Mouse (Mus musculus): ENCODE measurements around the gene Fdxacb1. TPM values are rescaled to one million over a fixed set of nuclear protein-coding genes. Genes with fewer than 3 reads are reported as not detected.

The Fdxacb1 gene
- polyA plus RNA-seq, 1 experiment from 2014 or later, result 12.5 TPM

DNA sequence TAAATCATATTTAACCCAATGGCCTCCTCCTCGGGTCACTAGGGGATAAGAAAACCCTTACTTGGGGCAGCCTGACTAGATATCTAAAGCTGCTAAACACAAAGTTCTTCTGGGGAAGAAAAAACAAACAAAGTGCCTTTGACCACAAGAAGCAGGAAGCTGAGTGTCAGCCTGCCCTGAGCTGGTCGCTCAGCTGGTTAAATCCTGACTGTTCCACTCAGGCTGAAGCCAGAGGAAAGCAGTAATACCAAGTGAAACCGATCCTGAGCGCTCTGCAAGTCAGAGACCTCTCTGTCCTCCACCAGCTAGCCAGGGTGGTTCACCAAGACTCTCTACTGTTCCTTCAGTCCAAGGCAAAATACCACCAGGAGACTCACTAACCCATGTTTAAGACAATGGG lies 38.4 kb upstream of the Fdxacb1 start:
- no peak for ATAC-seq (ENCODE audit: insufficient number of reproducible peaks, insufficient read depth, low FRiP score, low TSS enrichment)
- no peak overlapping the region for H3K9ac ChIP-seq
- H3K27me3 ChIP-seq, result no peaks in the 10 kb centered on the region
- 36% methylated on average over 4 of the region's 4 CpGs for WGBS
- no peaks in the 10 kb centered on the region for H3K36me3 ChIP-seq
- peaks cover 20% of the 10 kb centered on the region for H3K4me1 ChIP-seq
- H3K27ac ChIP-seq, result no peak overlapping the region
- no peaks in the 10 kb centered on the region for H3K9me3 ChIP-seq
- no peak overlapping the region for H3K4me2 ChIP-seq (replicated peaks)
- no peak overlapping the region for H3K4me3 ChIP-seq

GRCm38 (mm10) chr9:50732560-50732959 lies 35.5 kb upstream of the Fdxacb1 start:
- WGBS, result 39% methylated on average over 4 of the region's 4 CpGs
- ATAC-seq (ENCODE audit: insufficient number of reproducible peaks, insufficient read depth, low FRiP score, low TSS enrichment), result no peak

DNA sequence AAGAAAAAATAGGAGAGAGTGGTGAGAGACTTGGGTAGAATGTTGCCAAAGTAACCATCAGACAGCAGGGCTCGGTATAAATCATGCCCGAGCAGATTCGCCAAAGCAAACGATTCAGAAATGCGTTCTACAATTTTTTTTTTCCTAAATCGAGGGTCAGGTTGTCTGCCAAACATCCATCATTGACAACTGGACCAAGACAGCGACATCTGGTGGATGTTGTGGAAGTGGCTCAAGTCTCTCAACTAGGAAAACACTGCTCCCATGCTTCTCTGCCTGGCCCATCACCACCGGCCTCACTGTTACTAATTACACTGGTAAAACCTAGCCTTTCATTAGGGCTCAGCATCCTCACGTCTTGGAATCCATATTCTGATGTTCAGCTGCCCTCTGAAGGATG lies 33.0 kb upstream of the Fdxacb1 start:
- Histone ChIP-seq H3K36me3 (no peaks in the 10 kb centered on the region), H3K4me1 (peaks cover 6% of the 10 kb centered on the region; the same call in 1 of the 2 replicates), H3K4me3 (no peak overlapping the region), H3K9ac (no peak overlapping the region; the same call in 1 of the 2 replicates), H3K4me2 (replicated peaks) (no peak overlapping the region), H3K9me3 (no peaks in the 10 kb centered on the region), H3K27me3 (no peaks in the 10 kb centered on the region), H3K27ac (no peak overlapping the region)
- 2% methylated on average over 9 of the region's 9 CpGs for WGBS
- ATAC-seq (ENCODE audit: insufficient number of reproducible peaks, insufficient read depth, low FRiP score, low TSS enrichment), result no peak

More at GRCm38 (mm10) chr9:50732560-50732959, 35.5 kb upstream of the Fdxacb1 start:
- Histone ChIP-seq H3K9ac (no peak overlapping the region), H3K27me3 (no peaks in the 10 kb centered on the region), H3K4me3 (no peak overlapping the region), H3K9me3 (no peaks in the 10 kb centered on the region), H3K36me3 (no peaks in the 10 kb centered on the region), H3K27ac (no peak overlapping the region), H3K4me1 (no peaks in the 10 kb centered on the region; the same call in 1 of the 2 replicates), H3K4me2 (replicated peaks) (no peak overlapping the region)

- peak; percentile 95 for ATAC-seq (ENCODE audit: insufficient number of reproducible peaks, insufficient read depth, low FRiP score, low TSS enrichment)
- 14% methylated on average over 35 of the region's 36 CpGs for WGBS
- Histone ChIP-seq H3K9ac (no peak within 1 kb of the TSS), H3K36me3 (no peaks in the 10 kb centered on the region), H3K4me1 (peaks cover 6% of the 10 kb centered on the region; the same call in 1 of the 2 replicates), H3K27me3 (no peaks in the 10 kb centered on the region), H3K27ac (no peak within 1 kb of the TSS), H3K9me3 (no peaks in the 10 kb centered on the region), H3K4me2 (replicated peaks) (peak within 1 kb of the TSS; percentile 62), H3K4me3 (peak within 1 kb of the TSS; percentile 30)
These were observed 28.8 kb upstream of the Fdxacb1 start, which contains the start of gene Dixdc1 for GRCm38 (mm10) chr9:50738914-50739870. Gene Dixdc1, minus strand, starts transcription at chr9:50739517.

DNA sequence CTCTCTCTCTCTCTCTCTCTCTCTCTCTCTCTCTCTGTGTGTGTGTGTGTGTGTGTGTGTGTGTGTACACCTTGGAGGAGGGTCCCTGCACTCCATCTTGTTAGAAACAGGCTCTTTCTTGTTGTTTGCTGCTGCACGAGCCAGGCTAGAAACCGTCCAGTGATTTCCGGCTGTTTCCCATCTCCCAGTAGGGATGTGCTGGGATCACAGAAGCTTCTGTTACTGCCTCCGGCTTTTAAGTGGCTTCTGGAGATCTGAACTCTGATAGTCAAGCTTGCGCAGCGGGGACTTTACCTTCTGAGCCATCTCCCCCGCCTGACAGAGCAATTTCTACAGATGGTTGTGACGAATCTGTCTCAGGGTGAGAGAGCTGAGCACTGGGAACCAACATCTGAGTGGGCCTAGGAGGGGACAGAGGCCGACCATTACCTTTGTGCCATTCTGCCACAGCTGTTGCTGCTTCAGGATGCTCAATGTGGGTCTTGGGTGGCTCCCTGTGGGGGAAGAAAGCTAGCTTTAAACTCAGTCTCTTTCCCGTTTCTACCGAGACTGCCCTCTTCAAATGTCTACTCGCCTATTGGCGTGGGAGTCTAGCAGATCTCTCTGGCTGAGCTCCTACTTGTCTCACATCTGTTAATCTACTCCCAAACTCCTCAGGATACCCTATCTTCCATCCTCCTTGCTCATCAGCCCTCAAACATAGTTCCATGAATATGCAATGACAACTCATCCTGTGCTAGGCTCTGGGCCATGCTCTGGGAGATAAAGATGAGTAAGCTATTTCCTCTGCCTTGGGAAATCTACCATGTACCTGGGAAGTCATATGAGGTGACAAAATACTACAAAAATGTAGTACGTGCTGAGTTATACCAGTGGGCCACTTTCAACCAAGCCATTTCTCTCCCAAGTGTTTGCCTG lies 26.9 kb upstream of the Fdxacb1 start:
- Histone ChIP-seq H3K9ac (no peak overlapping the region), H3K4me3 (no peak overlapping the region), H3K27ac (no peak overlapping the region), H3K27me3 (peaks cover 7% of the 10 kb centered on the region; the same call in 1 of the 2 replicates), H3K36me3 (no peaks in the 10 kb centered on the region), H3K9me3 (no peaks in the 10 kb centered on the region), H3K4me2 (replicated peaks) (no peak overlapping the region), H3K4me1 (peaks cover 10% of the 10 kb centered on the region)
- 81% methylated on average over 14 of the region's 14 CpGs for WGBS
- no peak for ATAC-seq (ENCODE audit: insufficient number of reproducible peaks, insufficient read depth, low FRiP score, low TSS enrichment)

DNA sequence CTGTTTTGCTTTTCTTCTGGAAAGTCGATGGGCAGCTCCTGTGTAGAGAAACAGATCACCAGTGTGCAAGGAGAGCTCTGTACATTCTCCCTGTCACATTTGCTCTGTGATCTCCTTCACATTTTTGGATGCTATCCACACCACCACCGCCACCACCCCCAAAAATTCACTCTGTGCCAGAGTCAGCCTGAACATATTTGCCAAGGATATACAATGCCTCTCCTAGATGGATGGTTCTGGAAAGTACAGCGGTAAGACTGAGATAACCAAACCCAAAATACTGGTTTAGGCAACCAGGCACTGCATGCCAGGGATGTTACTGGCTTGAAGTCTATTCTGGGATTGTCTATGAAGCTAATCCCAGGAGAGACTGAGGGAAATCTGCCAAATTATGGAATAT lies 25.8 kb upstream of the Fdxacb1 start:
- Histone ChIP-seq H3K4me3 (no peak overlapping the region), H3K9ac (no peak overlapping the region), H3K4me2 (replicated peaks) (no peak overlapping the region), H3K36me3 (no peaks in the 10 kb centered on the region), H3K4me1 (peaks cover 15% of the 10 kb centered on the region), H3K27me3 (peaks cover 8% of the 10 kb centered on the region; the same call in 1 of the 2 replicates), H3K9me3 (no peaks in the 10 kb centered on the region), H3K27ac (no peak overlapping the region)
- no peak for ATAC-seq (ENCODE audit: insufficient number of reproducible peaks, insufficient read depth, low FRiP score, low TSS enrichment)
- 85% methylated on average over 3 of the region's 3 CpGs for WGBS

DNA sequence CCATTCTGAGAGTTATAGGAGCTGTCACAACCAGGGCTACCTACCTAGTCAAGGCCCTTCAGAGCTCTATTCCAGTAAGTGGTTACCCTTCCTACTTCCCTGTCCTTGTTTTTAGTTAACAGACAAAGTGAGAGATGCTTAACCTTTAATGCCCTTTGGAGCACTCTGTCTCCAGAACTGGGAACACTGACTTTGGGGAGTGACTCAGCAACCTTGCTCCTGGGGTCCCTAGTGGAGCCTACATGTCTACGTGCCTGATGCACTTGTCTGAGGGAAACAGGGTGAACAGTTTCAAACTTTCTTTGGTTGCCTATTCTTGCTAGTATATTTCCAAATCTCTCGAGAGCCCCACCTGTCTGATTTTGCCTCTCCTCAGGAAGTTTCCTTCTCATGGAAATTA lies 25.3 kb upstream of the Fdxacb1 start:
- H3K4me1 ChIP-seq, result peaks cover 15% of the 10 kb centered on the region
- no peak overlapping the region for H3K4me3 ChIP-seq
- H3K4me2 ChIP-seq (replicated peaks), result no peak overlapping the region
- WGBS, result 77% methylated on average over 2 of the region's 2 CpGs
- no peak for ATAC-seq (ENCODE audit: insufficient number of reproducible peaks, insufficient read depth, low FRiP score, low TSS enrichment)
- H3K9me3 ChIP-seq, result no peaks in the 10 kb centered on the region
- H3K36me3 ChIP-seq, result no peaks in the 10 kb centered on the region
- no peak overlapping the region for H3K9ac ChIP-seq
- peaks cover 8% of the 10 kb centered on the region; the same call in 1 of the 2 replicates for H3K27me3 ChIP-seq
- no peak overlapping the region for H3K27ac ChIP-seq

- ATAC-seq (ENCODE audit: insufficient number of reproducible peaks, insufficient read depth, low FRiP score, low TSS enrichment), result no peak
- Histone ChIP-seq H3K9me3 (no peaks in the 10 kb centered on the region), H3K9ac (peak overlapping the region; percentile 30; the same call in 1 of the 2 replicates), H3K4me3 (peak overlapping the region; percentile 35), H3K27me3 (peaks cover 8% of the 10 kb centered on the region; the same call in 1 of the 2 replicates), H3K4me2 (replicated peaks) (peak overlapping the region; percentile 57), H3K36me3 (no peaks in the 10 kb centered on the region), H3K27ac (peak overlapping the region; percentile 54; the same call in 1 of the 2 replicates), H3K4me1 (peaks cover 13% of the 10 kb centered on the region)
- 10% methylated on average over 7 of the region's 7 CpGs for WGBS
These were observed 22.2 kb upstream of the Fdxacb1 start for GRCm38 (mm10) chr9:50745806-50746205.

DNA sequence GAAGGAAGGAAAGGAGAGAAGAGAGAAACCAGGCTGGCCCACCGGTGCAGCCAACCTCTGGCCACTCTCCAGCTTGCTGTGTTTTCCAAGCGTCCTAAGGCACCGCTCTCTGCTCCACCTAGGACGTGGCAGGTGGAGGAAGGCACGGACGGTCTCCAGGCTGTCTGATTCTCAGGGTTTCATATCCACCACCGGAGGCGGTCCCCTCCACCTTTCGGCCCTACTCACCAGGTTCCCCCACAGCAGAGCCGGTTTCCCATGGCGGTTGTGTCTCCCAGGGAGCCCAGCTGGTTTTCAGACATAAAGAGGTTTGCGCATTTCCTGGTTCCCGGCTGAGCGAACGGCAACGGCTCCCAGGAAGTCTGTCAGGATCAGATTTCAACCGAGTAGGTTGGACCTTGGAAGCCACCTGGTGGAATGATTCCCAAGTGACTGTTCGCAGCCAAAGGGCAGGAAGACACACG lies 21.8 kb upstream of the Fdxacb1 start, which contains the start of gene 2310030G06Rik:
2310030G06Rik (minus strand) TSS at position 323 of the 464 bp plus-strand sequence.
- Histone ChIP-seq H3K9me3 (no peaks in the 10 kb centered on the region), H3K36me3 (no peaks in the 10 kb centered on the region), H3K4me2 (replicated peaks) (peak within 1 kb of the TSS; percentile 57), H3K27me3 (peaks cover 8% of the 10 kb centered on the region; the same call in 1 of the 2 replicates), H3K9ac (peak within 1 kb of the TSS; percentile 30; the same call in 1 of the 2 replicates), H3K4me3 (peak within 1 kb of the TSS; percentile 35), H3K4me1 (peaks cover 14% of the 10 kb centered on the region), H3K27ac (peak within 1 kb of the TSS; percentile 54; the same call in 1 of the 2 replicates)
- 0 out of 2 replicates have a peak, but pooled peaks have one; percentile 45 for ATAC-seq (ENCODE audit: insufficient number of reproducible peaks, insufficient read depth, low FRiP score, low TSS enrichment)
- 1% methylated on average over 19 of the region's 19 CpGs for WGBS

- Histone ChIP-seq H3K4me1 (peaks cover 23% of the 10 kb centered on the region), H3K9me3 (no peaks in the 10 kb centered on the region), H3K4me3 (no peak overlapping the region), H3K9ac (no peak overlapping the region), H3K27me3 (0 out of 2 replicates have a peak, but pooled peaks cover 8% of the 10 kb centered on the region), H3K36me3 (no peaks in the 10 kb centered on the region), H3K4me2 (replicated peaks) (no peak overlapping the region), H3K27ac (no peak overlapping the region)
- ATAC-seq (ENCODE audit: insufficient number of reproducible peaks, insufficient read depth, low FRiP score, low TSS enrichment), result no peak
- 46% methylated on average over 6 of the region's 6 CpGs for WGBS
These were observed 17.3 kb upstream of the Fdxacb1 start for GRCm38 (mm10) chr9:50750706-50751105.

DNA sequence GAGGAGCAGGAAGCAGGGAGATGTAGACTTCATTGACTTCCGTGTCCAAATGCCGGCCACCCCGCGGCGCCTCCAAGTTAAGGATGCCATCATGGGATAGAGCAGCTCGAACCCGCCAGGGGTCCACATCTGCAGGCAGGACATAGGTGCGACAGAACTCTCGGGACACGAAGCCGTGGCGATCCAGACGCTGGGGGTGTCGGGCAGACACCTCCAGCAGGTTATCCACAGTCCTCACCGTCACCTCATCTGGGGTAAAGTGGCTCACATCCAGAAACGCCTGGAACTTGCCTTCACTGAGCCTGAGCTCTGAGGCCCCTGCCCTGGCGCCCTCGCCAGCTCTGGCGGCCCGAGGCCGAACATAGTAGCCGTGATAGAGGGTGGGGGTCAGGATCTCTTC lies 16.7 kb upstream of the Fdxacb1 start, which contains the start of gene Cryab:
Cryab (plus strand) TSS at position 3 of the 400 bp plus-strand sequence.
- 76% methylated on average over 22 of the region's 22 CpGs for WGBS
- Histone ChIP-seq H3K9me3 (no peaks in the 10 kb centered on the region), H3K36me3 (no peaks in the 10 kb centered on the region), H3K4me3 (no peak within 1 kb of the TSS), H3K4me1 (peaks cover 16% of the 10 kb centered on the region), H3K4me2 (replicated peaks) (no peak within 1 kb of the TSS), H3K27ac (peak within 1 kb of the TSS; percentile 36; the same call in 1 of the 2 replicates), H3K27me3 (0 out of 2 replicates have a peak, but pooled peaks cover 3% of the 10 kb centered on the region), H3K9ac (peak within 1 kb of the TSS; percentile 10; the same call in 1 of the 2 replicates)
- peak; percentile 30; the same call in 1 of the 2 replicates for ATAC-seq (ENCODE audit: insufficient number of reproducible peaks, insufficient read depth, low FRiP score, low TSS enrichment)
